Mouse (Mus musculus) liver, embryonic 14.5 days (tissue): ENCODE data around the gene Sdccag8. TPM values are rescaled to one million over a fixed set of nuclear protein-coding genes. Genes with fewer than 3 reads are reported as not detected.
A peak's percentile ranks its signal among the peaks of the same experiment; 100 is the strongest.

Source experiments
- ATAC-seq: fragments of 200-750 bp; cut with Nextera tagmentation; 2 replicates; pipeline ENCODE4 v1.8.0; 2017; ENCODE audit warnings: moderate number of reproducible peaks, mild to moderate bottlenecking, moderate library complexity; ENCODE audit not compliant: insufficient read depth
- DNase-seq, 3 experiments: peaks; one replicate each; pipeline ENCODE4 v3.0.0-alpha.2; 2012 to 2013; ENCODE audit warnings: low read depth in 3 of 3, low spot score in 3 of 3
- H3K27ac ChIP-seq: fragments of 300-500 bp; sonication (generic); 2 replicates; pipeline ENCODE4 v1.5.1; 2014; ENCODE audit warnings: moderate library complexity, mild to moderate bottlenecking, control low read depth, inconsistent platforms
- H3K27me3 ChIP-seq: fragments of 300-500 bp; sonication (generic); 2 replicates; pipeline ENCODE4 v1.6.1; 2014; ENCODE audit warnings: mild to moderate bottlenecking, low read length, moderate library complexity; ENCODE audit not compliant: control insufficient read depth, insufficient read depth
- H3K36me3 ChIP-seq: fragments of 300-500 bp; sonication (generic); replicated peaks from 2 replicates; pipeline ENCODE4 v1.6.1; 2014; ENCODE audit warnings: low read depth; ENCODE audit not compliant: control insufficient read depth, insufficient read depth
- H3K4me1 ChIP-seq, 2 experiments: fragments of 200-500 bp in 1 of 2; fragments of 300-500 bp in 1 of 2; sonication (generic) in 1 of 2; replicated peaks; 2 replicates each; pipeline ENCODE4 v1.6.1; 2012 to 2014; ENCODE audit warnings: antibody characterized with exemption in 1 of 2, inconsistent platforms in 1 of 2, low read length in 1 of 2; ENCODE audit not compliant: control insufficient read depth in 2 of 2, insufficient read depth in 2 of 2
- H3K4me2 ChIP-seq: fragments of 300-500 bp; sonication (generic); 2 replicates; pipeline ENCODE4 v1.6.1; 2014; ENCODE audit warnings: low read depth, mild to moderate bottlenecking, control low read depth, moderate library complexity
- H3K4me3 ChIP-seq, 2 experiments: fragments of 200-500 bp in 1 of 2; fragments of 300-500 bp in 1 of 2; sonication (generic) in 1 of 2; 2 replicates each; pipeline ENCODE4 v1.5.1; 2012 to 2014; ENCODE audit warnings: low read depth in 2 of 2, low read length in 2 of 2, mild to moderate bottlenecking in 2 of 2, control low read depth in 1 of 2, inconsistent platforms in 1 of 2, moderate library complexity in 1 of 2; ENCODE audit not compliant: insufficient read depth in 1 of 2
- H3K9ac ChIP-seq: fragments of 300-500 bp; sonication (generic); replicated peaks from 2 replicates; pipeline ENCODE4 v1.6.1; 2014; ENCODE audit warnings: mild to moderate bottlenecking, control low read depth, moderate library complexity
- H3K9me3 ChIP-seq: fragments of 300-500 bp; sonication (generic); 2 replicates; pipeline ENCODE4 v1.6.1; 2016; ENCODE audit warnings: low read length, mixed read lengths; ENCODE audit not compliant: control insufficient read depth
- CTCF ChIP-seq: IDR thresholded peaks from 2 replicates; pipeline ENCODE4 v1.5.1; 2016; ENCODE audit warnings: antibody characterized with exemption, low read depth, control low read depth
- EP300 ChIP-seq: IDR thresholded peaks from 2 replicates; pipeline ENCODE4 v1.6.1; 2016; ENCODE audit warnings: antibody characterized with exemption, low read depth
- WGBS: fragments of 180-500 bp; shearing (Covaris S2); extraction: QIAGEN DNeasy Blood & Tissue Kit; methylation state at CpG from one replicate; pipeline ENCODE4 v1.1.7; 2014; ENCODE audit not compliant: insufficient replicate concordance; 5-methylcytosine and 5-hydroxymethylcytosine counted together
- polyA plus RNA-seq, 2 experiments: library from polyadenylated mRNA; depleted of rRNA in 1 of 2; stranded (reverse) in 1 of 2; unstranded in 1 of 2; fragments of >200 nt; fragmentation: Nextera tagmentation in 1 of 2; extraction: Ambion mirVana in 1 of 2; gene quantifications; 2 replicates each; pipeline versions ENCODE4 v1.2.1 to v1.2.3; 2012 to 2014

Sdccag8 gene
- polyA plus RNA-seq, 2 experiments = 2.7 to 5.1 TPM

GRCm38 (mm10) chr1:176822949-176823348 lies 8.5 kb downstream of the Sdccag8 start:
- peak; percentile 68 for TF ChIP-seq EP300
- TF ChIP-seq CTCF = no peak
- H3K4me3 ChIP-seq = no peak overlapping the region
- peak overlapping the region; percentile 36 for H3K4me2 ChIP-seq
- no peak overlapping the region for H3K9ac ChIP-seq
- H3K27ac ChIP-seq = no peak overlapping the region
- no peaks in the 10 kb centered on the region for H3K36me3 ChIP-seq
- no peaks in the 10 kb centered on the region for H3K9me3 ChIP-seq
- H3K27me3 ChIP-seq = no peaks in the 10 kb centered on the region
- H3K4me1 ChIP-seq = peaks cover 42 to 68% of the 10 kb centered on the region in 2 experiments
- WGBS = 16% methylated on average over 4 of the region's 4 CpGs
- DNase-seq (peak in 2 of 3 experiments; percentile 48 to 49), ATAC-seq (peak; percentile 26; the same call in 1 of the 2 replicates)

- TF ChIP-seq EP300 (no peak), CTCF (no peak)
- ATAC-seq (no peak), DNase-seq (no peak)
- H3K4me2 ChIP-seq = no peak overlapping the region
- 41% methylated on average over 8 of the region's 8 CpGs for WGBS
- H3K4me3 ChIP-seq = no peak overlapping the region
- H3K9ac ChIP-seq = no peak overlapping the region
- H3K36me3 ChIP-seq = no peaks in the 10 kb centered on the region
- H3K27ac ChIP-seq = no peak overlapping the region
- H3K4me1 ChIP-seq = peaks cover 40 to 63% of the 10 kb centered on the region in 2 experiments
- H3K9me3 ChIP-seq = no peaks in the 10 kb centered on the region
- no peaks in the 10 kb centered on the region for H3K27me3 ChIP-seq
These were observed 9.4 kb downstream of the Sdccag8 start for GRCm38 (mm10) chr1:176823889-176824288.

GRCm38 (mm10) chr1:176824611-176825010 lies 10.2 kb downstream of the Sdccag8 start:
- no peak overlapping the region for H3K27ac ChIP-seq
- ATAC-seq = no peak

GRCm38 (mm10) chr1:176825084-176825483 lies 10.6 kb downstream of the Sdccag8 start:
- 88% methylated on average over 4 of the region's 4 CpGs for WGBS
- no peak for TF ChIP-seq CTCF
- TF ChIP-seq EP300 = no peak
- peaks cover 40 to 59% of the 10 kb centered on the region in 2 experiments for H3K4me1 ChIP-seq

More at GRCm38 (mm10) chr1:176824611-176825010, 10.2 kb downstream of the Sdccag8 start:
- Histone ChIP-seq H3K4me3 (no peak overlapping the region), H3K4me1 (peaks cover 40 to 61% of the 10 kb centered on the region in 2 experiments), H3K36me3 (no peaks in the 10 kb centered on the region), H3K27me3 (no peaks in the 10 kb centered on the region), H3K9me3 (no peaks in the 10 kb centered on the region), H3K4me2 (no peak overlapping the region), H3K9ac (no peak overlapping the region)
- TF ChIP-seq CTCF = no peak
- no peak for TF ChIP-seq EP300
- 71% methylated on average over 6 of the region's 6 CpGs for WGBS
- no peak for DNase-seq

GRCm38 (mm10) chr1:176826186-176826585 lies 11.7 kb downstream of the Sdccag8 start:
- H3K4me2 ChIP-seq = no peak overlapping the region
- no peak for DNase-seq
- H3K4me1 ChIP-seq = peaks cover 38 to 50% of the 10 kb centered on the region in 2 experiments
- no peak overlapping the region for H3K4me3 ChIP-seq
- no peaks in the 10 kb centered on the region for H3K36me3 ChIP-seq
- ATAC-seq = no peak
- 49% methylated on average over 11 of the region's 11 CpGs for WGBS
- H3K27ac ChIP-seq = no peak overlapping the region
- TF ChIP-seq CTCF = no peak
- TF ChIP-seq EP300 = 0 out of 2 replicates have a peak, but pooled peaks have one; percentile 3
- H3K9me3 ChIP-seq = no peaks in the 10 kb centered on the region
- no peaks in the 10 kb centered on the region for H3K27me3 ChIP-seq
- no peak overlapping the region for H3K9ac ChIP-seq

More at GRCm38 (mm10) chr1:176825084-176825483, 10.6 kb downstream of the Sdccag8 start:
- no peak overlapping the region for H3K27ac ChIP-seq
- H3K9ac ChIP-seq = no peak overlapping the region
- no peaks in the 10 kb centered on the region for H3K27me3 ChIP-seq
- no peak for ATAC-seq
- DNase-seq = no peak
- no peak overlapping the region for H3K4me3 ChIP-seq
- no peaks in the 10 kb centered on the region for H3K36me3 ChIP-seq
- H3K4me2 ChIP-seq = no peak overlapping the region
- H3K9me3 ChIP-seq = no peaks in the 10 kb centered on the region
